Mouse (Mus musculus) cerebellum, adult 11 months (tissue): ENCODE data around the gene Nxf1.

Experiments used
- DNase-seq: peaks from one replicate; pipeline ENCODE4 v3.0.0; 2022

Gene Nxf1

GRCm38 (mm10) chr19:8772996-8773395, 16.1 kb downstream of the Nxf1 start:
- no peak for DNase-seq

GRCm38 (mm10) chr19:8773409-8773808, 16.5 kb downstream of the Nxf1 start:
- no peak for DNase-seq

GRCm38 (mm10) chr19:8774086-8774835, 17.4 kb downstream of the Nxf1 start, which contains the start of gene Tmem179b:
Tmem179b (minus strand) TSS chr19:8774467.
- DNase-seq: peak; percentile 96

GRCm38 (mm10) chr19:8774951-8775421, 18.1 kb downstream of the Nxf1 start:
- DNase-seq: no peak

DNA sequence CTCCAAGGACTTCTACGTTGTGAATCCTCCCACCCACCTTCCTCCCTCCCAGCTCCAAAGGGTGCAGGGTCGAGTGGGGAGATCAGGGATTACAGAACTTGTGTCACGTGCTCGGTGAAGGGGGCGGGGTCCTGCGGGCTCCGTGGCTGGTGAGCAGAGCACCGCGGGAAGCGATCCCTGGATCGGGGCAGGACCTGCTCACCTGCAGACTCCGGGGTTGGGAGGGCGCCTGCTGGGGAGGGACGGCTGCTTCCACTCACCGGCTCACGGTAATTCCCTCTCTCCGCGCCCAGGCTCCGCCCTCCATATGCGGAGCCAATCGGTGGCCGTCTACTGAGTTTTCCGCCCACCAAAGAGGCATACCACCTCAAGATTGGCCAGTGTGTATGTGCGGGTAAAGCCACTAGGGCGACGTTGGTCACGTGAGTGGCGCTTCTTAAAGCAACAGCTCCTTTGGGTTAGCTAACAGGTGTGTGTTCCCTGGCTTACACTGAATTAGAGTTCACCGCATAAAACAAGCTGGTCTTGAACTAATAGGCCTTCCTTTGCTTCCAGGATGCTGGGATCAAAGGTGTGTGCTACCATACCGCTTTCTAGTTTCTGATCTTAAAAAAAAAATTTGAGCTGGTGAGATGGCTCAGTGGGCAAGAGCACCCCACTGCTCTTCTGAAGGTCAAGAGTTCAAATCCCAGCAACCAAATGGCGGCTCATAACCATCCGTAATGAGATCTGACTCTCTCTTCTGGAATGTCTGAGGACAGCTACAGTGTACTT, 29.3 kb downstream of the Nxf1 start, which contains the start of gene Taf6l:
Gene Taf6l, minus strand, starts transcription at position 410 of the 774 bp plus-strand sequence.
- DNase-seq: peak; percentile 88

DNA sequence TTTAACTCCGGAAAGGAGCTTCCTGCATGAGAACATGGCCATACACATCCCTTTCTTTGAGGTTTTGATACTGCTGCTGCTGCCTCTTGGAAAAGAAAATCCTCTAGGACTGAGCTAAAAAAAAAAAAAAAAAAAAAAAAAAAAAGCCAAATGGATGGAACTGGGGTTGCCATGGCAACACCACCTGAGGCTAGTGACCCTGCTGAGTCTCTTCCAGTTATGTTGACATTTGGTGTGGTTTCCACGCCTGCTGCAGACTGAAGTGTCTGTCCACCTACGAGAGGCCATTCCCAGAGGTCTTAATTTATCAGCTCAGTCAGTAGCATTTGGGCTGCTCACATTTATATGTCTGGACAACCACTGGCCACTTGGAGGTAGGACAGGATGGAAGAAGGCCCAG, 31.6 kb downstream of the Nxf1 start:
- DNase-seq: no peak

GRCm38 (mm10) chr19:8789171-8789570, 32.3 kb downstream of the Nxf1 start:
- no peak for DNase-seq

GRCm38 (mm10) chr19:8790171-8790570, 33.3 kb downstream of the Nxf1 start:
- no peak for DNase-seq

- peak; percentile 86 for DNase-seq
These were observed 41.5 kb downstream of the Nxf1 start, which contains the start of gene Polr2g for GRCm38 (mm10) chr19:8798264-8798946. Polr2g (minus strand) TSS chr19:8798577.

DNA sequence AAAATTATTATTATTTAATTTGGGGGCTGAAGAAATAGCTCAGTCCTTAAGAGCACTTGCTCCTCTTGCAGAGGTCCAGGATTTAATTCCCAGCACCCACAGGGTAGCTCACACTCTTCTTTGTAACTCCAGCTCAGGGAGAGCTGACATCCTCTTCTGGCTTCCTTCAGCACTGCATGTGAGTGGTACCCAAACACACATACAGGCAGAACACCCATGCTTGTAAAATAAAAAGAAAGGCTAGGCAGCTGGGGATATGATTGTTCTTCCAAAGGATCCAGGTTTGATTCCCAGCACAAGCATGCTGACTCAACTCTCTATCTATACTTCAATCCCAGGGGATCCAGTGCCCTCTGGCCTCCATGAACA, 42.1 kb downstream of the Nxf1 start:
- DNase-seq: no peak

DNA sequence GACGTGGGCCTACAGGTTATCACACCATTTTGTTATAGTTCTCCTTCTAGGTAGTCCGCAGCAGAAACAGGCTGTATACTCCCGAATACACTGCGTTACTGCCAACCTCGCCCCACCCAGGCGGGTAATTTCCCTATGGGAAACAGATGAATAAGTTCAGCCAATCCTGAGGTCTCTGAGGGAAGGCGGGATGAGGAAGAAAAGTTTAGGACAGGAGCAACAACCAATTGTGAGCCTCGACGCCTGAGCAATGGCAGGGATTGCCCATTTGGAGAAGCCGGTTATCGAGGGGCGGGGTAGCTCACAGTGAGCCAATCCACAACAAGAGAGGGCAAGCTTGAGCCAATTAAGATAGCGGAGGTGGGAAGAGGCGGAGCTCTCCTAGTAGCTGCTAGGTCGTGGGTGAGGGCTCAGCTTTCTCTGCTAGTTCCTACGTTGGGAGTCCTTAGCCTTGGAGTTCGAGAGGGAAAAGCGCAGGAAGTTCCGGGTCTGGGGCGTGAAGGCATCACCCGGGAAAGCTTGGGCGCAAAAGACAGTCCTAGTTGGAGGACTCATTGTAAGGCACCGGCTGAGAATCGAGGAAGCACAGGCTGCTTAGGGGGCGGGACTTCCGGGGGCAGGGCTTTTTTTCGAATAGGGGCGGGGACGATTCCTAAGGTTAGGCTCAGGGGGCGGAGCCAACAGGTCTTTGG, 45.4 kb downstream of the Nxf1 start, which contains the start of gene Zbtb3:
Gene Zbtb3, plus strand, starts transcription at position 426 of the 692 bp plus-strand sequence.
- peak; percentile 94 for DNase-seq

DNA sequence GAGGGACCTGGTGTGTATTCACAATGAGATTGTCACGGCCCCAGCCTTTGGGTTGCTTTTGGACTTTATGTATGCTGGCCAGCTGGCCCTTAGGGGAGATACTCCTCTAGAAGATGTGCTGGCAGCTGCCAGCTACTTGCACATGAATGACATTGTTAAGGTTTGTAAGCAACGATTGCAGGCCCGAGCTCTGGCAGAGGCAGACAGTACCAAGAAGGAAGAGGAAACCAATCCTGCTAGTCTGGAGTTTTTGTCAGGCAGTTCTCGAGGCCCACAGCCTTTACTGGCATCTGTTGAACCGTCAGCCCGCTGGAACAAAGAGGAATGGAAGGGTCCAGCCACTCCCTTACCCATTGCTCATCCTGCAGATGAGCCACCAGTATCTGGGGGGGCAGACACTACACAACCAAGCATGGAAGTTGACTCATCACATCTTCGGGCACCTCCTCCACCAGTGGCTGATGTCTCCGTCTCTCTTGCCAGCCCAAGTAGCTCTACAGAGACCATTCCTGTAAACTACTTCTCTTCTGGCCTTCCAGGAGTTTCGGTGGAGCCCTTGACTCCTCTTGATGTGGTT, 46.4 kb downstream of the Nxf1 start:
- DNase-seq: no peak

- no peak for DNase-seq
These were observed 47.2 kb downstream of the Nxf1 start for GRCm38 (mm10) chr19:8803879-8804660.

DNA sequence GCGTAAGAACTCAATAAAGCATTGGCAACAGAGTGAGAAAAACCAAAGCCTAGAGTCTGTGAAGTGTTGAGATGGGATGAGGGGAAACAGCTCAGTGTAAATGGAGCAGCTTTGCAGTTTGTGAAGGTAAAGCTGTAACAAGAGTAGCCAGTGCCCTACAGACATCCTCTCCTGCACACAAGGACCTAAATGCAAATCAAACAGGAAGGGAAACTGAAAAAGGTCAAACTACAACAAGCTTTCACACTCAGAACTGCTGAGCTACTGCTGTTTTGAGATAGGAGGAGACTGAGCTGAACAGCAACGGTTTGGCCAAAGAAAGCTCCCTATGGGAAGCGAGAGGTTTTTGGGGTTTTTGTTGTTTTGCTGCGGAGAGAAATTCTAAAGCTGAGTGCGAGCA, 49.9 kb downstream of the Nxf1 start:
- no peak for DNase-seq

DNA sequence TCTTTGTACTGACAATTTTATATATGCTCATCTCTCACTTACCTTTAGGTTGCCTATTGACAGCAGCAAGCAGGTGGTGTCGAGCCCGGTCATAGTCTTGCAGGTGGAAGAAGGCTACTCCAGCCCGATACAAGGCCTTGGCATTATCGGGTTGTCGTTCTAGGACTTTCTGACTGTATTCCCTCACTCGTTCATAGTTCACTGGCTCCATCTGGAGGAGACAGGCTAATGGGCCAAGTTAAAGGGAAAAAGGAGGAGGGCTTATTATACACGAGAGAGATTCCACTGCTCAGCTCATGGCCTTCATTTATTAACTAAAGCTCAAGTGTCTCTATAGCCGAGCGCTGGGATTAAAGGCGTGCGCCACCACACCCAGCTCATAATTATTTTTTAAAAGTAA, 58.9 kb downstream of the Nxf1 start:
- DNase-seq: no peak

GRCm38 (mm10) chr19:8817001-8817400, 60.1 kb downstream of the Nxf1 start:
- DNase-seq: no peak

GRCm38 (mm10) chr19:8818301-8818798, 61.5 kb downstream of the Nxf1 start:
- no peak for DNase-seq

DNA sequence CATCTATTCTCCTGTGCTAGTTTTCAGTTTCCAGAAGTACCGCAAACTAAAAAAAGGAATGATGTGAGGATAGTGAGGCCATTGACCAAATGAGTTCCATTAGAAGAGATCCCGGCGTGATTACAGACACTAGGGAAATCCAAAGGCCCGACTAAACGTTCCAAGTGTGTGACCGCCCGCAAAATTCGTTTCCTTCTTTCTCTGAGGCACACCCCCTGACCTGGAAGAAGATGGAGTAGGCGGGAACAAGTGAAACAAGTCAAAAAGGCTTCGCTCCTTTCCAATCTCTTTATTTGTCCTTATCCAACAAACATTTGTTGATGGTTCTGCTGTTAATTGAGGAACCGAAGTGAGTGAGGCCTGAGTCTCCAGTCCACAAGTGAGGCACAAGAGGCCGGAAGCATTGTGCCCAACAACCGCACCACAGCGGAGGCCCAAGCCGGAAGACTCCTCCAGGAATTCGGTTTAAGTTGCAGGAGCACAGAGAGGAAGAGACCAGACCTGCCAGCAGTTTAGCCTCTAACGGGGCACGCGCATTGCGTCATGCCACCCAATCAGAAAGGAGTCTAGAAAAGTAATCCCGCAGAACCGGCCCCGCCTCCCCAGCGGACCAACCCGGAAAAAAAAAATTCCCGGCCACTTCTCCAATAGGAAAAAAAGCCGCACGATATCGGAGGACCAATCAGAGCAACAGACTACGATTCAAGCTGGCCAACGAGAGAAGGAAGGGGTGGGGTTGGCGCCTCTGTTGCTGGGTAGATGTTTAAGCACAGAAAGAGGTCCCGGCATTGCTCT, 62.1 kb downstream of the Nxf1 start, which contains the start of gene Ttc9c:
Gene Ttc9c, minus strand, starts transcription at position 533 of the 795 bp plus-strand sequence.
- DNase-seq: peak; percentile 94

DNA sequence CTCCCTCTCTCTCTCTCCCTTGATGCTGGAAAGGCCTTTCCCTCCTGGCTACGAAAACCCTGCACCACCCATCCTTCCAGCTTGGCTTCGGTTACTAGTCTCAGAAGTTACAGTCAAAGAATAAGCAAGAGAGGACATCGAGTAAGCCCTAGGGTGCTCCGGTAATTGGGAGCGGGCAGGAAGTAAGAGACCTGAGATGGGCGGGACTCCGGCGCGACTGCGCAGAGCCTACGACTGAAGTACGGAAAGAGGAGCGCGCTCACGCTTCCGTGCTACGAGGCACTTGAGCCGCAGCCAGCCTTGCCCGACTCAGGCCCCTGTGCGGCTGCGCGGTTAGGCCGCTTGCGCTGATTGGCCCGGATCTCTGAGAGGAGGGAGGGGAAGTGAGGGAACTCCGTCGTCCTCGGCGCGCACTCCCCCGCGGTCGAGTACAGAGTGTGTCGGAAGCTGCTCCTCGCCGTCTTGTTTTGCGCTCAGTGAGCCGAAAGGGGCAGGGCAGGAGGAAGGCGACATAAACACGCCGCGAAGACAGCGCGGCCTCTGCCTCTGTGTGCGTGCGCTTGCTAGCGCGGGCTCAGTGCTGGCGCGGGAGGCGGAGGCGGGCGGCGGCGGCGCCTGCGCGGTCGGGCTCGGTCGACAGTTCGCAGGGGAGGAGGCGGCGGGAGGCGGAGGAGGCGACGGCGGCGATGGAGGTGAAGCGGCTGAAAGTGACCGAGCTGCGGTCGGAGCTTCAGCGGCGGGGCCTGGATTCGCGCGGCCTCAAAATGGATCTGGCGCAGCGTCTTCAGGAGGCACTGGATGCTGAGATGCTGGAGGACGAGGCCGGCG, 62.9 kb downstream of the Nxf1 start, which contains the start of gene Hnrnpul2:
Gene Hnrnpul2, plus strand, starts transcription at position 415 of the 828 bp plus-strand sequence.
- peak; percentile 98 for DNase-seq
